Mouse (Mus musculus) urinary bladder, postnatal 0 days (tissue): ENCODE data around the gene Gm21887. TPM values are rescaled to one million over a fixed set of nuclear protein-coding genes. Genes with fewer than 3 reads are reported as not detected.

Source experiments
- polyA plus RNA-seq: library from polyadenylated mRNA; unstranded; fragments of >200 nt; fragmentation: Nextera tagmentation; extraction: Ambion mirVana; gene quantifications from 2 replicates; pipeline ENCODE4 v1.2.1, GENCODE M21; 2015

Gene Gm21887
- polyA plus RNA-seq = 25.6 and 50.0 TPM in 2 replicates

GRCm38 (mm10) chrX:170009016-170009750 is at the start of gene Gm21887:
Gm21887 (plus strand) TSS chrX:170009659.

Other genes with a start within 250 kb of the Gm21887 start
- 0.17 and 0.23 TPM in 2 replicates for gene 4933400A11Rik, start 230.0 kb upstream of the Gm21887 start, polyA plus RNA-seq